Mouse (Mus musculus): ENCODE data around the gene Tmem37. TPM values are rescaled to one million over a fixed set of nuclear protein-coding genes. Genes with fewer than 3 reads are reported as not detected.

The Tmem37 gene
- polyA plus RNA-seq, 1 experiment = 5.8 TPM

DNA sequence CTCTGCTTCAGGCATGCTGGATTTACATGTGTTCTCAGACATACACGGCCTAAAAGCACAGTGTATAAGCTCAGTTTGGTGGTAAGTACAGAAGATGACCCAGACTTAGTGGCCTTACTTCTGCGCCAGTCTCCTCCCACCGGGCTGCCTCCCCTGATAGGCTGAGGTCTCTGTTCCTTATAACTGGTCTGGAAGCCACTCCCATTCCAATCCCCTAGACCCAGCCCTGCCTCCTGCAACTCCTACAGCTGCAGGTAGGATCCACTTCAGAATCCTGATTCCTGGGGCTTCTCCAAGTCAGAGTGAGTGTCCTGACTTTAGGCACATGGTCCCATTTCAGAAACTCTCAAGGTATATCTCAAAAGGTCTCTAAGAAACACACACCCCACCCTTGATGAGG, 11.8 kb upstream of the Tmem37 start:
- no peaks in the 10 kb centered on the region; the same call in 1 of the 2 replicates for H3K4me1 ChIP-seq (ENCODE audit: control insufficient read depth, insufficient read depth, low read length)
- WGBS = 75% methylated on average over 3 of the region's 3 CpGs
- no peak overlapping the region for H3K4me3 ChIP-seq (replicated peaks; ENCODE audit: control insufficient read depth, low read depth, low read length)
- no peak overlapping the region for H3K27ac ChIP-seq (ENCODE audit: control insufficient read depth, insufficient read depth, low read depth, low read length, poor library complexity)
- TF ChIP-seq CTCF (IDR thresholded peaks at IDR 0.05; ENCODE audit: control insufficient read depth, insufficient read depth, low read length) (no peak), POLR2A (IDR thresholded peaks at IDR 0.05; ENCODE audit: borderline replicate concordance, control insufficient read depth, low read depth, low read length) (no peak)

DNA sequence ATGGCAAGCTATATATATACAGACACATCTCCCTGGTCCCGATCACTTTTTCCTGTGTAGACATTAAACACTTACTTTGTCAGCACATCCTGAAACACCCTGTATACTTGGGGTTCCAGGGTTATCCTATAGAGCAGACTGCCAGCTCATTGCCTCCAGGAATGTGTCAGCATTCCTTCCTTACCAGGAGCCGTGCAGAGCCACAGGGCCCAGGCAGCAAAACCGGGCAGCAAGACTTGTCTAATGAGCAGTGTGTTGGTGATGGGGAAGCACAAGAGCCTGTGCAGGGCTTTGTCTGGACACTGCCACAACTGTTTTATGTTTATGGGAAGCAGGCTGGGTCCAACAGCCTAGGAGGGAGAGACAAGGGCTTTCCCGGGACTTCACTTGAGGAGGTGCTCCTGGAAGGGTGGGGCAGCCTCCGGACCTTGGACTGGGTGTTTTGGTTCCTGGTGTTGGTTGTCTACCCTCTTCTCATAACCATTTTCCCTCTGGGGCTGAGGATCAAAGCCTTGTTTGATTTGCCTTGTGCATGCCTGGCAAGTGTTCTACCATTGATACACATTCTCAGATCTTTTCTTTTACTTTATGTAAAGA, 10.1 kb upstream of the Tmem37 start:
- no peak overlapping the region for H3K27ac ChIP-seq (ENCODE audit: control insufficient read depth, insufficient read depth, low read depth, low read length, poor library complexity)
- WGBS = 75% methylated on average over 5 of the region's 5 CpGs
- TF ChIP-seq POLR2A (IDR thresholded peaks at IDR 0.05; ENCODE audit: borderline replicate concordance, control insufficient read depth, low read depth, low read length) = no peak
- TF ChIP-seq CTCF (IDR thresholded peaks at IDR 0.05; ENCODE audit: control insufficient read depth, insufficient read depth, low read length) = no peak
- H3K4me3 ChIP-seq (replicated peaks; ENCODE audit: control insufficient read depth, low read depth, low read length) = no peak overlapping the region
- no peaks in the 10 kb centered on the region for H3K4me1 ChIP-seq (ENCODE audit: control insufficient read depth, insufficient read depth, low read length)

GRCm38 (mm10) chr1:120082957-120083585, 9.2 kb upstream of the Tmem37 start:
- no peaks in the 10 kb centered on the region for H3K4me1 ChIP-seq (ENCODE audit: control insufficient read depth, insufficient read depth, low read length)
- 52% methylated on average over 7 of the region's 7 CpGs for WGBS

DNA sequence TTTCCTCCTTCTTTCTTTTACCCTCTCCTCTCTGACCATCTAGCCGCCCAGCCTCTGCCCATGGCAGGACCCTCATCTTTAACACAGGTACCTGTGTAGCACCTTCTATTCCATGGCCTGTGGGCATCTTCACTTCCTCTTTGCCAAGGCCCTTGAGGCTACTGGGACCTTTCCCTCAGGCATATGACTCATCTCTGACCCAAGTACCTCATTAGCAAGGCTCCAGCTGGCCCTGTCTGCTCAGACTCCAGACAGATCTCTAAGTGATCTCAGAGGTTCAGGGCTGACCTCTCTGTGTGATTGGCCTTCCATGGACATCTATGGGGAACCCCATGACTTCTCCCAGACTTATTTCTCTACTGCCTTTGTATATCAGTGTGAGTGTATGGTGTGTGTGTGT, 6.8 kb upstream of the Tmem37 start:
- Histone ChIP-seq H3K4me1 (ENCODE audit: control insufficient read depth, insufficient read depth, low read length) (no peaks in the 10 kb centered on the region), H3K4me3 (replicated peaks; ENCODE audit: control insufficient read depth, low read depth, low read length) (no peak overlapping the region), H3K27ac (ENCODE audit: control insufficient read depth, insufficient read depth, low read depth, low read length, poor library complexity) (no peak overlapping the region)
- TF ChIP-seq POLR2A (IDR thresholded peaks at IDR 0.05; ENCODE audit: borderline replicate concordance, control insufficient read depth, low read depth, low read length) = no peak
- TF ChIP-seq CTCF (IDR thresholded peaks at IDR 0.05; ENCODE audit: control insufficient read depth, insufficient read depth, low read length) = no peak
- whole genome bisulfite sequencing = 79% methylated on average over 1 of the region's 1 CpGs

More at GRCm38 (mm10) chr1:120082957-120083585, 9.2 kb upstream of the Tmem37 start:
- TF ChIP-seq CTCF (IDR thresholded peaks at IDR 0.05; ENCODE audit: control insufficient read depth, insufficient read depth, low read length) (no peak), POLR2A (IDR thresholded peaks at IDR 0.05; ENCODE audit: borderline replicate concordance, control insufficient read depth, low read depth, low read length) (no peak)
- no peak overlapping the region for H3K4me3 ChIP-seq (replicated peaks; ENCODE audit: control insufficient read depth, low read depth, low read length)
- H3K27ac ChIP-seq (ENCODE audit: control insufficient read depth, insufficient read depth, low read depth, low read length, poor library complexity) = no peak overlapping the region

- Histone ChIP-seq H3K4me3 (replicated peaks; ENCODE audit: control insufficient read depth, low read depth, low read length) (no peak overlapping the region), H3K27ac (ENCODE audit: control insufficient read depth, insufficient read depth, low read depth, low read length, poor library complexity) (no peak overlapping the region), H3K4me1 (ENCODE audit: control insufficient read depth, insufficient read depth, low read length) (peaks cover 2% of the 10 kb centered on the region; the same call in 1 of the 2 replicates)
- TF ChIP-seq CTCF (IDR thresholded peaks at IDR 0.05; ENCODE audit: control insufficient read depth, insufficient read depth, low read length) (no peak), POLR2A (IDR thresholded peaks at IDR 0.05; ENCODE audit: borderline replicate concordance, control insufficient read depth, low read depth, low read length) (no peak)
- 70% methylated on average over 9 of the region's 9 CpGs for WGBS
These were observed 4.0 kb upstream of the Tmem37 start for GRCm38 (mm10) chr1:120077746-120078410.

DNA sequence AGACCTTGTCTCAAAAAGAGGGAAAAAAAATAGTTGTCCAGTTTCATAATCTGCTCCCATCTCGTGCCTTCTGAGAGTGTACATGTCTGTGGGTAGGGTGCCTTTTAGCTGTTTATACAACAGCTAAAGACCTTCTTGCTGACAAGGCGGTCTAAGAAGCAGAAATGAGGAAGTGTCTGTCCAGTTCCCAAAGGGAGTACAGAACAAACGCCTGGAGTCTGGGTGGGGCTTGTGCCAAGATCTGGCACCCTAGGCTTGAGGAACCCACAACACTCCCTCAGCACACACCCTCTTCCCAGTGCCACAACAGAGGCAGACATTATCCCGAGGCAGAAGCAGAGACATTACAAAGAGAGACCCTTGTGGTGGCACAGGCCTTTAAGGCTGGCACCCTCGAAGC, 1.6 kb upstream of the Tmem37 start:
- no peak overlapping the region for H3K27ac ChIP-seq (ENCODE audit: control insufficient read depth, insufficient read depth, low read depth, low read length, poor library complexity)
- WGBS = 17% methylated on average over 5 of the region's 5 CpGs
- TF ChIP-seq POLR2A (IDR thresholded peaks at IDR 0.05; ENCODE audit: borderline replicate concordance, control insufficient read depth, low read depth, low read length) (no peak), CTCF (IDR thresholded peaks at IDR 0.05; ENCODE audit: control insufficient read depth, insufficient read depth, low read length) (no peak)
- H3K4me1 ChIP-seq (ENCODE audit: control insufficient read depth, insufficient read depth, low read length) = peaks cover 2% of the 10 kb centered on the region; the same call in 1 of the 2 replicates
- no peak overlapping the region for H3K4me3 ChIP-seq (replicated peaks; ENCODE audit: control insufficient read depth, low read depth, low read length)

GRCm38 (mm10) chr1:120074931-120075330, 1.1 kb upstream of the Tmem37 start:
- 0 out of 2 replicates have a peak overlapping the region, but pooled peaks have one; percentile 22 for H3K27ac ChIP-seq (ENCODE audit: control insufficient read depth, insufficient read depth, low read depth, low read length, poor library complexity)
- no peak overlapping the region for H3K4me3 ChIP-seq (replicated peaks; ENCODE audit: control insufficient read depth, low read depth, low read length)
- H3K4me1 ChIP-seq (ENCODE audit: control insufficient read depth, insufficient read depth, low read length) = peaks cover 2% of the 10 kb centered on the region; the same call in 1 of the 2 replicates
- 72% methylated on average over 4 of the region's 4 CpGs for WGBS
- no peak for TF ChIP-seq POLR2A (IDR thresholded peaks at IDR 0.05; ENCODE audit: borderline replicate concordance, control insufficient read depth, low read depth, low read length)
- no peak for TF ChIP-seq CTCF (IDR thresholded peaks at IDR 0.05; ENCODE audit: control insufficient read depth, insufficient read depth, low read length)

DNA sequence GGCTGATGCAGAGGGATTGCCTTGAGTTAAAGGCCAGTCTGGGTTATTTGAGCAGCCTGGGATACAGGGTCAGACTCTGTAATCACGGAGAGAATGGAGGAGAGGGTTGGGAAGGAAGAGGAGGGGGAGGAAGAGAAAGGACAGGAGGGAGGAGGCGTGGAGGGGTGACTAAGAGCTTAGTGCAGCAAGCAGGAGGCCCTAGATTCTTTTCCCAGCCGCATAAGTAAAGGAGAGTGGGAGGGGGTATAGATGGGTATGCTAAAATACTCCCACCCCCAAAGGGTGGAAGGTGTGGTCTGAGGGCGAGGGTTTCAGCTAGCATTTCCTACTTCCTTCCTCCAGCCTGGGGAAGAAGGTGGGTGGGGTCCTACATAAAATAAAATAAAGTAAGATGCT, 431 bp upstream of the Tmem37 start:
- TF ChIP-seq POLR2A (IDR thresholded peaks at IDR 0.05; ENCODE audit: borderline replicate concordance, control insufficient read depth, low read depth, low read length) (no peak), CTCF (IDR thresholded peaks at IDR 0.05; ENCODE audit: control insufficient read depth, insufficient read depth, low read length) (no peak)
- Histone ChIP-seq H3K4me3 (replicated peaks; ENCODE audit: control insufficient read depth, low read depth, low read length) (no peak overlapping the region), H3K27ac (ENCODE audit: control insufficient read depth, insufficient read depth, low read depth, low read length, poor library complexity) (no peak overlapping the region), H3K4me1 (ENCODE audit: control insufficient read depth, insufficient read depth, low read length) (peaks cover 2% of the 10 kb centered on the region; the same call in 1 of the 2 replicates)
- WGBS = 29% methylated on average over 4 of the region's 4 CpGs
